Mouse (Mus musculus) MEL (cell line): Measurements from ENCODE around the gene Tuba4a. TPM values are rescaled to one million over a fixed set of nuclear protein-coding genes. Genes with fewer than 3 reads are reported as not detected.

Source experiments
- DNase-seq: peaks from one replicate; pipeline ENCODE4 v3.0.0; 2011; ENCODE audit warnings: low read depth, low spot score
- H3K27ac ChIP-seq: 2 replicates; pipeline ENCODE4 v1.5.1; 2012; ENCODE audit warnings: low read depth, mild to moderate bottlenecking, control low read depth, low read length, moderate library complexity; ENCODE audit not compliant: control insufficient read depth
- H3K27me3 ChIP-seq, 2 experiments: fragments of 150-350 bp in 1 of 2; sonication (generic) in 1 of 2; 2 replicates each; pipeline ENCODE4 v1.6.1; 2012; ENCODE audit warnings: low read length in 2 of 2, mild to moderate bottlenecking in 2 of 2, improper control_type of control experiment in 1 of 2, moderate library complexity in 1 of 2; ENCODE audit not compliant: insufficient read depth in 2 of 2, control insufficient read depth in 1 of 2
- H3K36me3 ChIP-seq, 2 experiments: 2 replicates each; pipeline ENCODE4 v1.6.1; 2012 to 2014; ENCODE audit warnings: low read length in 2 of 2, improper control_type of control experiment in 1 of 2, inconsistent platforms in 1 of 2, mild to moderate bottlenecking in 1 of 2; ENCODE audit not compliant: insufficient read depth in 2 of 2, control insufficient read depth in 1 of 2
- H3K4me1 ChIP-seq, 2 experiments: fragments of 150-350 bp in 1 of 2; sonication (generic) in 1 of 2; 2 replicates each; pipeline ENCODE4 v1.6.1; 2012; ENCODE audit warnings: low read length in 2 of 2, improper control_type of control experiment in 1 of 2, mild to moderate bottlenecking in 1 of 2; ENCODE audit not compliant: insufficient read depth in 2 of 2, control insufficient read depth in 1 of 2
- H3K4me3 ChIP-seq, 2 experiments: fragments of 150-350 bp in 1 of 2; sonication (generic) in 1 of 2; 2 replicates each; pipeline ENCODE4 v1.5.1; 2012; ENCODE audit warnings: low read depth in 2 of 2, low read length in 2 of 2, mild to moderate bottlenecking in 2 of 2, moderate library complexity in 2 of 2, control low read depth in 1 of 2, improper control_type of control experiment in 1 of 2; ENCODE audit not compliant: control insufficient read depth in 1 of 2, insufficient read depth in 1 of 2
- H3K79me2 ChIP-seq: 2 replicates; pipeline ENCODE4 v1.6.1; 2012; ENCODE audit warnings: mild to moderate bottlenecking, low read length, moderate library complexity; ENCODE audit not compliant: control insufficient read depth, poor library complexity, insufficient read depth
- H3K9ac ChIP-seq: 2 replicates; pipeline ENCODE4 v1.6.1; 2012; ENCODE audit warnings: low read depth, mild to moderate bottlenecking, control low read depth, low read length, moderate library complexity; ENCODE audit not compliant: control insufficient read depth, poor library complexity, severe bottlenecking
- H3K9me3 ChIP-seq: fragments of 150-350 bp; sonication (generic); replicated peaks from 2 replicates; pipeline ENCODE4 v1.6.1; 2012; ENCODE audit warnings: mild to moderate bottlenecking, low read length, improper control_type of control experiment, moderate library complexity; ENCODE audit not compliant: insufficient read depth
- BHLHE40 ChIP-seq: IDR thresholded peaks from 2 replicates; pipeline ENCODE4 v1.6.1; 2012; ENCODE audit warnings: low read depth, mild to moderate bottlenecking, inconsistent platforms, low read length, improper control_type of control experiment, borderline replicate concordance
- CHD1 ChIP-seq: IDR thresholded peaks from 2 replicates; pipeline ENCODE4 v1.6.1; 2012; ENCODE audit warnings: low read depth, mild to moderate bottlenecking, inconsistent platforms, low read length, improper control_type of control experiment
- CHD2 ChIP-seq: IDR thresholded peaks from 2 replicates; pipeline ENCODE4 v1.6.1; 2011; ENCODE audit warnings: low read length, improper control_type of control experiment
- CTCF ChIP-seq, 3 experiments: IDR thresholded peaks in 2 of 3; conservative IDR thresholded peaks in 1 of 3; 2 replicates each; pipeline ENCODE4 v1.5.1; 2011 to 2012; ENCODE audit warnings: low read length in 3 of 3, low read depth in 2 of 3, mild to moderate bottlenecking in 2 of 3, improper control_type of control experiment in 1 of 3, inconsistent platforms in 1 of 3, mixed read lengths in 1 of 3, moderate library complexity in 1 of 3; ENCODE audit not compliant: control insufficient read depth in 1 of 3, insufficient read depth in 1 of 3, poor library complexity in 1 of 3, severe bottlenecking in 1 of 3
- E2F4 ChIP-seq: IDR thresholded peaks from 2 replicates; pipeline ENCODE4 v1.6.1; 2011; ENCODE audit warnings: low read depth, low read length, improper control_type of control experiment, borderline replicate concordance
- EP300 ChIP-seq, 2 experiments: IDR thresholded peaks; 2 replicates each; pipeline ENCODE4 v1.6.1; 2011; ENCODE audit warnings: improper control_type of control experiment in 2 of 2, low read length in 2 of 2, low read depth in 1 of 2, mild to moderate bottlenecking in 1 of 2
- ETS1 ChIP-seq: IDR thresholded peaks from 2 replicates; pipeline ENCODE4 v1.6.1; 2012; ENCODE audit warnings: low read depth, mild to moderate bottlenecking, inconsistent platforms, low read length, improper control_type of control experiment, moderate library complexity
- GABPA ChIP-seq: IDR thresholded peaks from 2 replicates; pipeline ENCODE4 v1.6.1; 2012; ENCODE audit warnings: low read depth, mild to moderate bottlenecking, inconsistent platforms, low read length, improper control_type of control experiment, moderate library complexity
- GATA1 ChIP-seq: IDR thresholded peaks from 2 replicates; pipeline ENCODE4 v1.6.1; 2011; ENCODE audit warnings: low read depth, low read length, improper control_type of control experiment
- HCFC1 ChIP-seq: IDR thresholded peaks from 2 replicates; pipeline ENCODE4 v1.6.1; 2012; ENCODE audit warnings: low read depth, mild to moderate bottlenecking, inconsistent platforms, low read length, improper control_type of control experiment, moderate library complexity
- JUND ChIP-seq: IDR thresholded peaks from 2 replicates; pipeline ENCODE4 v1.6.1; 2011; ENCODE audit warnings: low read depth, mild to moderate bottlenecking, improper control_type of control experiment, low read length
- KAT2A ChIP-seq: conservative IDR thresholded peaks from 2 replicates; pipeline ENCODE4 v1.6.1; 2012; ENCODE audit warnings: low read depth, low read length, improper control_type of control experiment, inconsistent platforms
- MAFK ChIP-seq: IDR thresholded peaks from 2 replicates; pipeline ENCODE4 v1.6.1; 2011; ENCODE audit warnings: low read depth, mild to moderate bottlenecking, low read length, improper control_type of control experiment, borderline replicate concordance
- MAX ChIP-seq: IDR thresholded peaks from 2 replicates; pipeline ENCODE4 v1.6.1; 2011; ENCODE audit warnings: low read length, improper control_type of control experiment
- MXI1 ChIP-seq: IDR thresholded peaks from 2 replicates; pipeline ENCODE4 v1.6.1; 2011; ENCODE audit warnings: mild to moderate bottlenecking, low read depth, low read length, improper control_type of control experiment
- MYB ChIP-seq: IDR thresholded peaks from 2 replicates; pipeline ENCODE4 v1.6.1; 2011; ENCODE audit warnings: mild to moderate bottlenecking, low read depth, low read length, improper control_type of control experiment
- MYC ChIP-seq: IDR thresholded peaks from 2 replicates; pipeline ENCODE4 v1.6.1; 2011; ENCODE audit warnings: low read depth, mild to moderate bottlenecking, low read length, improper control_type of control experiment, moderate library complexity
- NELFE ChIP-seq: IDR thresholded peaks from 2 replicates; pipeline ENCODE4 v1.6.1; 2011; ENCODE audit warnings: low read depth, low read length, improper control_type of control experiment
- NRF1 ChIP-seq: IDR thresholded peaks from 2 replicates; pipeline ENCODE4 v1.6.1; 2014; ENCODE audit warnings: low read depth, mild to moderate bottlenecking, inconsistent platforms, low read length, improper control_type of control experiment, moderate library complexity; ENCODE audit not compliant: poor library complexity, insufficient read depth, severe bottlenecking
- POLR2A ChIP-seq, 2 experiments: IDR thresholded peaks; 2 replicates each; pipeline ENCODE4 v1.6.1; 2011 to 2012; ENCODE audit warnings: low read length in 2 of 2, mild to moderate bottlenecking in 2 of 2, control low read depth in 1 of 2, improper control_type of control experiment in 1 of 2, low read depth in 1 of 2, moderate library complexity in 1 of 2; ENCODE audit not compliant: control insufficient read depth in 1 of 2, insufficient read depth in 1 of 2, poor library complexity in 1 of 2
- POLR2AphosphoS2 ChIP-seq: IDR thresholded peaks from 2 replicates; pipeline ENCODE4 v1.6.1; 2011; ENCODE audit warnings: low read length, improper control_type of control experiment
- POLR2AphosphoS5 ChIP-seq: IDR thresholded peaks from 2 replicates; pipeline ENCODE4 v1.6.1; 2012; ENCODE audit warnings: low read depth, borderline replicate concordance, mild to moderate bottlenecking, inconsistent platforms, low read length, moderate library complexity, mixed read lengths
- RAD21 ChIP-seq: IDR thresholded peaks from 2 replicates; pipeline ENCODE4 v1.6.1; 2011; ENCODE audit warnings: mild to moderate bottlenecking, low read depth, low read length, improper control_type of control experiment
- RCOR1 ChIP-seq: IDR thresholded peaks from 2 replicates; pipeline ENCODE4 v1.6.1; 2012; ENCODE audit warnings: low read depth, mild to moderate bottlenecking, inconsistent platforms, low read length, improper control_type of control experiment
- SIN3A ChIP-seq: IDR thresholded peaks from 2 replicates; pipeline ENCODE4 v1.6.1; 2012; ENCODE audit warnings: low read length, improper control_type of control experiment, inconsistent platforms
- SMC3 ChIP-seq: IDR thresholded peaks from 2 replicates; pipeline ENCODE4 v1.6.1; 2011; ENCODE audit warnings: low read depth, low read length, improper control_type of control experiment
- TAL1 ChIP-seq: IDR thresholded peaks from 2 replicates; pipeline ENCODE4 v1.6.1; 2012; ENCODE audit warnings: mild to moderate bottlenecking, inconsistent platforms, low read length, moderate library complexity, mixed read lengths
- TBP ChIP-seq: IDR thresholded peaks from 2 replicates; pipeline ENCODE4 v1.8.0; 2011; ENCODE audit warnings: low read depth, low read length, improper control_type of control experiment
- TCF12 ChIP-seq: IDR thresholded peaks from 2 replicates; pipeline ENCODE4 v1.6.1; 2014; ENCODE audit warnings: low read depth, mild to moderate bottlenecking, inconsistent platforms, low read length, improper control_type of control experiment, moderate library complexity
- UBTF ChIP-seq: IDR thresholded peaks from 2 replicates; pipeline ENCODE4 v1.6.1; 2012; ENCODE audit warnings: low read depth, mild to moderate bottlenecking, inconsistent platforms, low read length, improper control_type of control experiment, moderate library complexity, borderline replicate concordance; ENCODE audit not compliant: insufficient read depth
- USF1 ChIP-seq: IDR thresholded peaks from 2 replicates; pipeline ENCODE4 v1.6.1; 2014; ENCODE audit warnings: low read depth, mild to moderate bottlenecking, inconsistent platforms, low read length, improper control_type of control experiment, moderate library complexity
- USF2 ChIP-seq, 2 experiments: IDR thresholded peaks; 2 replicates each; pipeline ENCODE4 v1.6.1; 2011 to 2012; ENCODE audit warnings: improper control_type of control experiment in 2 of 2, low read length in 2 of 2, borderline replicate concordance in 1 of 2, inconsistent platforms in 1 of 2, low read depth in 1 of 2, mild to moderate bottlenecking in 1 of 2; ENCODE audit not compliant: insufficient read depth in 1 of 2
- ZC3H11A ChIP-seq: IDR thresholded peaks from 2 replicates; pipeline ENCODE4 v1.6.1; 2012; ENCODE audit warnings: low read depth, mild to moderate bottlenecking, inconsistent platforms, low read length, improper control_type of control experiment
- ZKSCAN1 ChIP-seq: IDR thresholded peaks from 2 replicates; pipeline ENCODE4 v1.6.1; 2012; ENCODE audit warnings: low read depth, mild to moderate bottlenecking, inconsistent platforms, low read length, improper control_type of control experiment, moderate library complexity
- ZMIZ1 ChIP-seq: IDR thresholded peaks from 2 replicates; pipeline ENCODE4 v1.6.1; 2012; ENCODE audit warnings: low read depth, mild to moderate bottlenecking, inconsistent platforms, low read length, improper control_type of control experiment, moderate library complexity
- ZNF384 ChIP-seq: IDR thresholded peaks from 2 replicates; pipeline ENCODE4 v1.6.1; 2012; ENCODE audit warnings: low read depth, mild to moderate bottlenecking, inconsistent platforms, low read length, improper control_type of control experiment
- polyA plus RNA-seq, 2 experiments: library from polyadenylated mRNA; stranded (reverse) in 1 of 2; unstranded in 1 of 2; fragments of >175 nt in 1 of 2; fragments of >200 nt in 1 of 2; gene quantifications; 2 replicates each; pipeline versions ENCODE4 v1.2.1 to v1.2.4; 2012; ENCODE audit warnings: low replicate concordance in 2 of 2, low read depth in 1 of 2; ENCODE audit not compliant: insufficient read length in 2 of 2, insufficient read depth in 1 of 2, missing spikeins in 1 of 2
- total RNA-seq: library from RNA; depleted of rRNA; stranded (reverse); fragments of 300-350 nt; gene quantifications from 2 replicates; pipeline ENCODE4 v1.2.3, GENCODE M21; 2012

Gene Tuba4a
- total and polyA plus RNA-seq, 3 experiments: 385 to 439 TPM; not detected in 1

DNA sequence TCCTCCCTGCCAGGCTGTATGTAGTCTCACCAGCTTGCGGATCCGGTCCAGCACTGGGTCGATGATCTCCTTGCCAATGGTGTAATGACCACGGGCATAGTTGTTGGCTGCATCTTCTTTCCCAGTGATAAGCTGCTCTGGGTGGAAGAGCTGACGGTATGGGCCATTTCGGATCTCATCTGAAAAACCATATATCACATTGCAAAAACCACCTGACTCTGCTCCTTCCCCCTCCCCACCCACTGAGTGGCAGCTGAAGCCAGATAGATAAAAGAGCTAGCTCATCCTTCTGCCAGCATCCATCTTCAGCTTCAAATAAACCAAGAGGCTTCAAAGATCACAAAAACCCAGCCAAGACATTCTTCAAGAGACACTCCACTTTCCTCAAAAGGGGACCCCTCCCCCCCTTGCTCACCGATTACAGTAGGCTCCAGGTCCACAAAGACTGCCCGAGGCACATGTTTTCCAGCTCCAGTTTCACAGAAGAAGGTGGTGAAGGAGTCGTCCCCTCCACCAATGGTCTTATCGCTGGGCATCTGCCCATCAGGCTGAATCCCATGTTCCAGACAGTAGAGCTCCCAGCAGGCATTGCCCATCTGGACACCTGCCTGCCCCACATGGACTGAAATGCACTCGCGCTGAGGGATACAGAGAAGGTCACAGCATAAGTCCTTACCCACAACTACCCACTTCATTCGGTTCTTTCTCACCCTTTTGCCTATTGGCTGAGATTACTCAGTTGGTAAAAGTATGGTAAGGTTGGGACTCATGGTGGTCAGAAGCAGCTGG lies 2.7 kb downstream of the Tuba4a start:
- Histone ChIP-seq H3K36me3 (peaks cover 15 to 49% of the 10 kb centered on the region in 2 experiments), H3K4me3 (peak overlapping the region; percentile 81 to 82), H3K9ac (peak overlapping the region; percentile 87), H3K79me2 (peaks cover 57% of the 10 kb centered on the region), H3K4me1 (peaks cover 6 to 50% of the 10 kb centered on the region in 2 experiments; a peak in 3 of 4 replicates), H3K27me3 (no peaks in the 10 kb centered on the region), H3K27ac (peak overlapping the region; percentile 83), H3K9me3 (no peaks in the 10 kb centered on the region)
- DNase-seq: peak; percentile 80
- TF ChIP-seq SMC3 (0 out of 2 replicates have a peak, but pooled peaks have one; percentile 3), NRF1 (no peak), HCFC1 (peak; percentile 58; the same call in 1 of the 2 replicates), JUND (no peak), CHD1 (no peak), MAFK (no peak), TBP (peak; percentile 51), UBTF (no peak), RAD21 (no peak), ETS1 (peak; percentile 97), EP300 (IDR thresholded peaks at IDR 0.05; ENCODE audit: low read depth in 1 of 2, low read length in 2 of 2) (peak; percentile 70 to 84), ZKSCAN1 (no peak), MYB (no peak), POLR2A (IDR thresholded peaks at IDR 0.05; ENCODE audit: control insufficient read depth in 1 of 2, insufficient read depth in 1 of 2, low read depth in 1 of 2, low read length in 2 of 2, poor library complexity in 1 of 2) (no peak; a peak in 1 of 4 replicates), USF1 (peak; percentile 83), MXI1 (no peak), CTCF (IDR thresholded peaks at IDR 0.05 in 2 of 3, conservative IDR thresholded peaks at IDR 0.05 in 1 of 3; ENCODE audit: control insufficient read depth in 1 of 3, insufficient read depth in 1 of 3, low read depth in 2 of 3, low read length in 3 of 3, poor library complexity in 1 of 3, severe bottlenecking in 1 of 3) (no peak), POLR2AphosphoS5 (no peak), KAT2A (no peak), USF2 (IDR thresholded peaks at IDR 0.05; ENCODE audit: borderline replicate concordance in 1 of 2, insufficient read depth in 1 of 2, low read depth in 1 of 2, low read length in 2 of 2) (0 out of 4 replicates have a peak, but pooled peaks of 1 of the 2 experiments have one; percentile 22), BHLHE40 (no peak), TAL1 (peak; percentile 69), NELFE (no peak), ZMIZ1 (no peak), ZNF384 (no peak), MYC (no peak), MAX (peak; percentile 41; the same call in 1 of the 2 replicates), CHD2 (no peak), TCF12 (peak; percentile 84), POLR2AphosphoS2 (peak; percentile 44; the same call in 1 of the 2 replicates), SIN3A (peak; percentile 89), GATA1 (peak; percentile 84), E2F4 (no peak), GABPA (no peak), ZC3H11A (no peak), RCOR1 (peak; percentile 61; the same call in 1 of the 2 replicates)
